Mouse (Mus musculus): ENCODE data around the gene Mus81. TPM values are rescaled to one million over a fixed set of nuclear protein-coding genes. Genes with fewer than 3 reads are reported as not detected.

Mus81 gene
- polyA plus RNA-seq, 1 experiment from 2014 or later: 44.1 TPM

DNA sequence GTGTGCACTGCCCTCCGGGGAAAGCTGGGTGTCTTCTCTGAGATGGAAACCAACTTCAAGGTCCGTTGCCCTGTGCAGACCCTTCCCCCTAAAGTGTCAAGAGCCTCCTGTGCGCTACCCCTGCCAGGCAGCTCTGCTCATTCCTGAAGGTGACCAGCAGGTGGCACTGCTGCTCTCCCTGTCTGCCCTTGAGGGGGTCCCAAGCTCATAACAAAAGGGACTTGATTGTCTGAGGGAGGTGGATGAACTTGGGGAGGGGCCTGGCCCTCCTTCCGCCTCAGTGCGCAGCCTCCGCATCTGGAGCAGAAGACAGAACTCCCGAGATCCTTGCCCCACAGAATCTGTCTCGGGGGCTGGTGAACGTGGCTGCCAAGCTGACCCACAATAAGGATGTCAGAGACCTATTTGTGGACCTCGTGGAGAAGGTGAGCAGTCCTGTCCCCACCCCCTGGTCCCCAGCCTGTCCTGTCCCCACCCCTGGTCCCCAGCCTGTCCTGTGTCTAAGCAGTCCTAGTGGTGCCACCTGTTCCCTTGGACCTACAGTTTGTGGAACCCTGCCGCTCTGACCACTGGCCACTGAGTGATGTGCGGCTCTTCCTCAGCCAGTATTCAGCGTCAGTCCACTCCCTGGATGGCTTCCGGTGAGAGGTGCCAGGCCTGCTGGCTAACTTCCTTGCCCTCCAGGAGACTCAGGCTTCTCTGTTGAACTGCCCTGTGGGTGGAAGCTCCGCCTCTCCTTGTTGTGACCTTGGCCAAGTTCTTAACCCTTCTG lies 24.2 kb downstream of the Mus81 start:
- Histone ChIP-seq H3K27ac (peak overlapping the region; percentile 52), H3K36me3 (peaks cover 55% of the 10 kb centered on the region)
- WGBS: 42% methylated on average over 15 of the region's 15 CpGs

DNA sequence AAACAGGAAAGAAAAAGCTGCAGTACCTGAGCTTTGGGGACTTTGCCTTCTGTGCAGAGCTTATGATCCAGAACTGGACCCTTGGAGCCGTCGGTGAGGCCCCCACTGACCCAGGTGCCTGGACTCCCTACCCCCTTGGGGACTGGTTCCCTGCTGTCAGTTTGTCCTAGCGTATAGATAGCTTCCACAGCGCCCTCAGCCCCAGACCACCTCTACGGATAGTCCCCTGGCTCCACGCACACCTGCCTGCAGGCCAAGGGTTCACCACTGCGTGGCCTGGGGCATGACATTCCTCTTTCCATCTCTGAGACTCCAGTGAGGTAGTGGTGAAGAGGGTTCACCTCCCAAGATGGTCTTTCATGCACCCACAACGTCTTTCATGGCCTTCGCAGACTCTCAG lies 25.0 kb downstream of the Mus81 start:
- ATAC-seq (ENCODE audit: insufficient number of reproducible peaks, insufficient read depth, low FRiP score, low TSS enrichment): no peak
- Histone ChIP-seq H3K27ac (no peak overlapping the region), H3K4me3 (no peak overlapping the region), H3K36me3 (peaks cover 55% of the 10 kb centered on the region), H3K9ac (no peak overlapping the region), H3K9me3 (no peaks in the 10 kb centered on the region), H3K27me3 (no peaks in the 10 kb centered on the region), H3K4me2 (replicated peaks) (no peak overlapping the region), H3K4me1 (peaks cover 13% of the 10 kb centered on the region)
- 88% methylated on average over 9 of the region's 9 CpGs for WGBS

More for the DNA sequence above, 24.2 kb downstream of the Mus81 start:
- Histone ChIP-seq H3K9ac (peak overlapping the region; percentile 57), H3K4me1 (peaks cover 13% of the 10 kb centered on the region), H3K4me2 (replicated peaks) (peak overlapping the region; percentile 48), H3K27me3 (no peaks in the 10 kb centered on the region), H3K9me3 (no peaks in the 10 kb centered on the region), H3K4me3 (peak overlapping the region; percentile 29)
- peak; percentile 60; the same call in 1 of the 2 replicates for ATAC-seq (ENCODE audit: insufficient number of reproducible peaks, insufficient read depth, low FRiP score, low TSS enrichment)

DNA sequence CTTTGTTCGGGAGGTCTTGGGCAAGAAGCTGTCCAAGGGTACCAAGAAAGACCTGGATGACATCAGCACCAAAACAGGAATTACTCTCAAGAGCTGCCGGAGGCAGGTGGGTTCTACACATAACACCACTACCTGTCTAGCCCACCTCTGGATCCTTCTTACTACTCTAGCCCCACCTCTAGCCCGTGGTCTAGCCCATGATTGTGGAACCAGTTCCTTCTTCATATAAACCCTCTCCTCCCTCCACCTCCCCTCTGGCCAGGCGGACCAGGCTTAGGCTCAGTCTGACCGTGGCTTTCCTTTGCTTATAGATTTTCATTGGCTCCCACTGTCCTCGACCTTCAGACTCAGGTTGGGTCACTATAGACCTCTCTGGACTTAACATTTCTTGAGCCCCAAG lies 26.8 kb downstream of the Mus81 start:
- peak overlapping the region; percentile 61 for H3K4me3 ChIP-seq
- H3K27me3 ChIP-seq: no peaks in the 10 kb centered on the region
- H3K4me1 ChIP-seq: peaks cover 16% of the 10 kb centered on the region
- 0 out of 2 replicates have a peak overlapping the region, but pooled peaks have one; percentile 75 for H3K9ac ChIP-seq
- H3K9me3 ChIP-seq: no peaks in the 10 kb centered on the region
- ATAC-seq (ENCODE audit: insufficient number of reproducible peaks, insufficient read depth, low FRiP score, low TSS enrichment): no peak
- H3K36me3 ChIP-seq: peaks cover 40% of the 10 kb centered on the region
- 84% methylated on average over 6 of the region's 6 CpGs for WGBS
- no peak overlapping the region for H3K27ac ChIP-seq
- H3K4me2 ChIP-seq (replicated peaks): peak overlapping the region; percentile 90

DNA sequence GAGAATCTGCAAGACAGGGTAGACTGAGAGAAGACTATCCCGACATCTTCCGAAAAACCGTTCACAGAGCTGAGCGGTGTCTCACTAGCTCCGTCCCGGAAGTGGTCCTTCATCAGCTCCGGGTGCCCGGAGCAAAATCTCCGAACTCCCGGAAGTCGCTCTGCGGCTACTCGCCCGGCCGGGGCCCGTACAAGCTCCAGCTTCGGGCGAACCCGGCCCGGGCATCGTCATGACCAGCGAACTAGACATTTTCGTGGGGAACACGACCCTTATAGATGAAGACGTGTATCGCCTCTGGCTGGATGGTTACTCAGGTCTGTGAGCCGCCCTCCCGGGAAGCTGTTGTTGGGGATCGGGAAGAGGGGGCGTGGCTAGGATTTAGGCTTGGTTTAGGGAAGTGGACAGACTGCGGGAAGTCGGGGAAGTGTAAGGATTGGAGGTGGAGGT lies 27.7 kb downstream of the Mus81 start, which contains the start of gene Fibp:
Gene Fibp, plus strand, starts transcription at position 151 of the 447 bp plus-strand sequence.
- peaks cover 26% of the 10 kb centered on the region for H3K4me1 ChIP-seq
- ATAC-seq (ENCODE audit: insufficient number of reproducible peaks, insufficient read depth, low FRiP score, low TSS enrichment): 0 out of 2 replicates have a peak, but pooled peaks have one; percentile 22

DNA sequence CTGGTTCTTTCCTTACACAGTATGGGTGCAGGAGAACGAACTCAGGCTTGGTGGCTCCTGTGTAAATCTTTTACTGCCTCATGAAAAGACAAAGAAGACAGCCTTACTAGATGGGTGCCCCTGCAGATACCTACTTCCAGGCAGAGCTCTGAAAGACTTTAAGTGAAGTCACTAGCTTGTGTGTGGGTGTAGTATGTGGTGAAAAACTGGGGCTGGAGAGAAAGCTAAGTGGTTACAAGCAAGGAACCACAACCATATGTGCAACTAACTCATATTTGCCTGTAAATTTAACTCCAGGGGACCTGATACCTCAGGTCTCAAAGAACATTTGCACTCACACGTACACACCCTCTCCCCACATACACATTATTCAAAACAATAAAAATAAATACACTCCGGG lies 28.3 kb downstream of the Mus81 start:
- Histone ChIP-seq H3K27me3 (no peaks in the 10 kb centered on the region), H3K9me3 (no peaks in the 10 kb centered on the region), H3K4me2 (replicated peaks) (peak overlapping the region; percentile 90), H3K4me3 (peak overlapping the region; percentile 61), H3K36me3 (peaks cover 27% of the 10 kb centered on the region), H3K4me1 (peaks cover 31% of the 10 kb centered on the region), H3K27ac (peak overlapping the region; percentile 80), H3K9ac (peak overlapping the region; percentile 75)
- ATAC-seq (ENCODE audit: insufficient number of reproducible peaks, insufficient read depth, low FRiP score, low TSS enrichment): no peak
- WGBS: 26% methylated on average over 3 of the region's 3 CpGs

More for the DNA sequence above, 27.7 kb downstream of the Mus81 start, which contains the start of gene Fibp:
- Histone ChIP-seq H3K4me3 (peak within 1 kb of the TSS; percentile 61), H3K27me3 (no peaks in the 10 kb centered on the region), H3K27ac (peak within 1 kb of the TSS; percentile 80), H3K36me3 (peaks cover 31% of the 10 kb centered on the region), H3K9me3 (no peaks in the 10 kb centered on the region), H3K4me2 (replicated peaks) (peak within 1 kb of the TSS; percentile 90), H3K9ac (peak within 1 kb of the TSS; percentile 75)
- WGBS: under 1% methylated on average over 32 of the region's 32 CpGs

DNA sequence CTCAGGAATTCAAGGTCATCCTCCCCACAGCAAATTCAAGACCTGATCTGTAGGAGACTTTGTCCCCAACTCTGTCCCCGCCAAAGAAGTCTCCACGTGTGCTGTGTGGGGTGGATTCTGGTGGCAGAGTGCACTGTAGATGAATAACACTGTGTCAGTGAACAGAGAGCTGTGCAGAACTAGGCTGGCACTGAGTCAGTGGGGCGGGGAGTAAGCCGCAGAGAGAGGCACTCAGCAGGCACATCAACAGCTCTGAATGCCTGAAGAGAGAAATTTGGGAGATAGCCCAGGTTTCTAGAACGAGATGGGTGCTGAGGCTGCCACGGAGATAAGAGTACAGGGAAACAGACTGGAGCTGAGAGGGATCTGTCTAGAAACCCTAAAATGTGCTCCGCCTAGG lies 29.2 kb downstream of the Mus81 start:
- Histone ChIP-seq H3K4me3 (no peak overlapping the region), H3K9ac (no peak overlapping the region), H3K27me3 (no peaks in the 10 kb centered on the region), H3K4me1 (peaks cover 28% of the 10 kb centered on the region), H3K9me3 (no peaks in the 10 kb centered on the region), H3K36me3 (peaks cover 29% of the 10 kb centered on the region), H3K4me2 (replicated peaks) (no peak overlapping the region), H3K27ac (no peak overlapping the region)
- WGBS: 77% methylated on average over 7 of the region's 7 CpGs
- ATAC-seq (ENCODE audit: insufficient number of reproducible peaks, insufficient read depth, low FRiP score, low TSS enrichment): no peak

DNA sequence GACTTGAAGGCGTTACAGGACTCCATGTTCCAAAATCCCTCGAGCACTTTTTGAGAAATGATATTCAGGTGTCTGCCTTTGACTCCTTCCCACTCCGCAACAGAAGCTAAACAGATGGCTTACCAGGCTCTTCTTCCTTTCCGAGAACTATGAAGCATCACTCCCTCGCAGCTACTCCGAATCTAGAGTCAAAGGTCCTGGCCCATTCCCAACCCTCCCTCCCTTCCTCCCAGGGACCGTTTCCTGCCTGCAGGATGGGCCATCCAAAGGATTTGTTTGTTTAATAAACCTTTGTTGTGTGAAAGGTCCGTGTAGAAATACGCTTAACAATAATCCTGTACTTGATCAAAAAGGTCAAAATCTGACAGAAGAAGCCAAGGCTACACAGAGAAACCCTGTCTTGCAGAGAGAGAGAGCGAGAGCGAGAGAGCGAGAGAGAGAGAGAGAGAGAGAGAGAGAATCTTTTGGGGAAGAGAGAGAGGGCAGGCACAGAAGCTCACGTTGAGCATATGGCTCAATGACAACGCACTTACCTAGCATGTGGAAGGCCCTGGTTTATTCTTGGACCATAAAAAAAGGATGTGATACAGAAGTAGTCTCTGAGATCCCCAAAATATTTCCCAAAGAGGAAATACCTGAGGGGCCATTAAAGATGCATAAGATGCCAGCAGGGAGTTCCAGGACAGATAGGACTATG lies 30.3 kb downstream of the Mus81 start, which contains the start of gene Ccdc85b:
Gene Ccdc85b, minus strand, starts transcription at position 149 of the 697 bp plus-strand sequence.
- no peak for ATAC-seq (ENCODE audit: insufficient number of reproducible peaks, insufficient read depth, low FRiP score, low TSS enrichment)
- Histone ChIP-seq H3K36me3 (peaks cover 20% of the 10 kb centered on the region), H3K4me3 (peak within 1 kb of the TSS; percentile 79), H3K4me2 (replicated peaks) (peak within 1 kb of the TSS; percentile 99), H3K27me3 (no peaks in the 10 kb centered on the region), H3K4me1 (peaks cover 27% of the 10 kb centered on the region), H3K9ac (peak within 1 kb of the TSS; percentile 86), H3K27ac (peak within 1 kb of the TSS; percentile 91), H3K9me3 (no peaks in the 10 kb centered on the region)
- WGBS: 18% methylated on average over 14 of the region's 14 CpGs

DNA sequence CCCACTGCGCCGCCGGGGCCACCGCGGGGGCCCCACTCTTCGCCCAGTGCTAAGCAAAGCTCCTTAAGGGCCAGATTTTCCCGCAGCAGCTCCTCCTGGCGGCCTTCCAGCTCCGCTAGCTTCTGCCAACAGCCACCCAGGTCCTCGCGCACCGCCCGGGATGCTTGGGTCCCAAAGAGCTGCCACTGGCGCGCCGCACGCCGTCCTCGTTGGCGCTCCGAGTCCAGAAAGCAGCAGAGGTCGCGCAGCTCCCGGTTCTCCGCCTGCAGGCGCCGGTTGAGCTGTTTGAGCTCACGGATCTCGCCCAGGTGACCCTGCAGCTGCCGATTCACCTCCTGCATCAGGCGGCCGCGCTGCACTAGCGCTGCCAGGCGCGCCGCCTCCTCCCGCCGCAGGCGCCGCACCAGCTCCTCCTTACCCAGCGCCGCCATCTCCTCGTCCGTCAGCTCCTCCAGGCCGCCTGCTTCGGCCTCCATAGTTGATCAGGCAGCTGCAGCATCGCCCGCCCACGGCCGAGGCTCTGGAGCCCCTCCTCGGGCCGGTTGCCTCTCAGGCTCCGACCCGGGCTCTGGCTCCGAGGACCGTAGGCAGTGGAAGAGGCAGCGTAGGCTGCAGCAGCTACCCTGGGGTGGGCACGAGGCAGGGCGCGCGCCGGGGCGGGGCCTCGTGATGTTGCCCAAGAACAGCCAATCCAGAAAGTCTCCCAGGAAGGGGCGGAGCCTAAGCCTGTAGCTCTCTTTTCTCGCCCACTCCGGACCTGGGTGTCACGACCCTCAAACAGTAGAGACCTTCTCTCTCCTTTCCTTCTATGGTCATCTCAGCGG lies 31.1 kb downstream of the Mus81 start:
- under 1% methylated on average over 70 of the region's 70 CpGs for WGBS
- no peaks in the 10 kb centered on the region for H3K9me3 ChIP-seq
- H3K36me3 ChIP-seq: peaks cover 12% of the 10 kb centered on the region
- peaks cover 27% of the 10 kb centered on the region for H3K4me1 ChIP-seq
- no peaks in the 10 kb centered on the region for H3K27me3 ChIP-seq
- H3K4me2 ChIP-seq (replicated peaks): peak overlapping the region; percentile 99
- peak overlapping the region; percentile 91 for H3K27ac ChIP-seq
- H3K4me3 ChIP-seq: peak overlapping the region; percentile 79
- peak overlapping the region; percentile 86 for H3K9ac ChIP-seq
- ATAC-seq (ENCODE audit: insufficient number of reproducible peaks, insufficient read depth, low FRiP score, low TSS enrichment): peak; percentile 84

DNA sequence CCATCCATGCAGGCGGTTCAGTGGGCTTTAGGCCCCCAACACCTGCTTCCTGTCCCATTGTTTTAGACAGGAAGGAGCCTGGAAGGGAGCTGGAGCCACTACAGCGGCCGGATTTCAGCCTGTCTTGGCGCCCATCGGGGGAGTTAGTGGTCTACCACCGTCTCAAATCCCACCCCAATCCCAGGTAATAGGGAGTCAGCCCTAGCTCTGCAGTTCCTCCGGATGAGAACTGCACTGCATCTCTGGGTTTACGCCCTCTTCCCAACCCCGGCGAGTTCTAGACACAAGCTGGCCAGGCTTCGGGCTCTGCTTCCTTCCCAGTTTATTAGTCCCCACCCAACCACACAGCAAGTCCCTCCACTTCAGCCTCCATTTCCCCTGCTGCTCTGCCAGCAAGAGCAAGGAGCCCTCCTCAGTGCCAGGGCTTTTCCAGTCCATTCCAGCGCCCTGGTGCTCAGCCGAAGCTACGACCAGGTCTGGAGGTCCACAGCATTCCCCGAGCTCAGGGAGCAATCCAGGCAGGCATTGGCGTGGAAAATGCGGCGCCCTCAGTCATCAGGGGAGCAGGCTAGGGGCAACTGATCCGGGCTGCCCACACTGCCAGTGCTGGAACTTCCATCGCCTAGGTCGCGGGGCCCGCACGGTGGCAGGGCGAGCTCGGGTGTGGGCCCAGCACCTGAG lies 31.8 kb downstream of the Mus81 start:
- H3K4me1 ChIP-seq: peaks cover 23% of the 10 kb centered on the region

DNA sequence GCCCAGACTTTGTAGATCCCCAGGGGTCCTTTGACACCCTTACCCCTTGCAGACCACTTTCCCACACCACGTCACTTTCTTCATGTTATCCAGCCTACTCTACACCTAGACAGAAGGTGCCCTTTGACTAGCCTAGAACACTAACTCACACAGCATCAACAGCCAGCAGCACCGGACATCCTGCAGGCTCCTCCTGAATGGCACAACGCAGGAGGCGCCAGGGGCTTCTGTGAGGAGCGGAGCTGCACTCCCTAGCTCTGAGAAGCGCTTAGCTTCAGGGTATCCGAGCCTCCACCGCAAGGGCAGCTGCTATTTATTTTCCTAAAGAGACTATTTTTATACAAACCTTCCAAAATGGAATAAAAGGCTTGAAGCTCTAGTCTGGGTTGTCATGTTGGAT lies 32.6 kb downstream of the Mus81 start:
- H3K9ac ChIP-seq: peak overlapping the region; percentile 86; the same call in 1 of the 2 replicates
- no peaks in the 10 kb centered on the region for H3K9me3 ChIP-seq
- peaks cover under 1% of the 10 kb centered on the region; the same call in 1 of the 2 replicates for H3K27me3 ChIP-seq
- peak overlapping the region; percentile 99 for H3K4me2 ChIP-seq (replicated peaks)
- no peak overlapping the region for H3K27ac ChIP-seq
- no peak for ATAC-seq (ENCODE audit: insufficient number of reproducible peaks, insufficient read depth, low FRiP score, low TSS enrichment)
- peaks cover 17% of the 10 kb centered on the region for H3K4me1 ChIP-seq
- 0 out of 2 replicates have a peak overlapping the region, but pooled peaks have one; percentile 79 for H3K4me3 ChIP-seq
- 61% methylated on average over 8 of the region's 8 CpGs for WGBS
- peaks cover 10% of the 10 kb centered on the region; the same call in 1 of the 2 replicates for H3K36me3 ChIP-seq

More for the DNA sequence above, 31.8 kb downstream of the Mus81 start:
- peak overlapping the region; percentile 99 for H3K4me2 ChIP-seq (replicated peaks)
- no peaks in the 10 kb centered on the region for H3K9me3 ChIP-seq
- peak overlapping the region; percentile 91 for H3K27ac ChIP-seq
- no peak for ATAC-seq (ENCODE audit: insufficient number of reproducible peaks, insufficient read depth, low FRiP score, low TSS enrichment)
- peak overlapping the region; percentile 79 for H3K4me3 ChIP-seq
- 6% methylated on average over 26 of the region's 26 CpGs for WGBS
- H3K27me3 ChIP-seq: no peaks in the 10 kb centered on the region
- H3K9ac ChIP-seq: peak overlapping the region; percentile 86
- peaks cover 10% of the 10 kb centered on the region; the same call in 1 of the 2 replicates for H3K36me3 ChIP-seq
